Mouse (Mus musculus) urinary bladder, adult 2 months (tissue): ENCODE results near the gene Ap5z1. TPM values are rescaled to one million over a fixed set of nuclear protein-coding genes. Genes with fewer than 3 reads are reported as not detected.

ENCODE experiments used
- DNase-seq: peaks from one replicate; pipeline ENCODE4 v3.0.0; 2022; ENCODE audit warnings: low spot score
- polyA plus RNA-seq: library from polyadenylated mRNA; depleted of rRNA; stranded (reverse); fragments of >200 nt; gene quantifications from 2 replicates; pipeline ENCODE4 v1.2.3, GENCODE M21; 2012; rRNA removed

The Ap5z1 gene
- 17.1 and 18.6 TPM in 2 replicates for polyA plus RNA-seq

GRCm38 (mm10) chr5:142463461-142464454 lies at the start of gene Ap5z1:
Gene Ap5z1, plus strand, starts transcription at chr5:142463944.
- peak; percentile 76 for DNase-seq

- DNase-seq = no peak
These were observed 48.3 kb upstream of the Ap5z1 start for GRCm38 (mm10) chr5:142415401-142415800.

GRCm38 (mm10) chr5:142416070-142416775 lies 47.5 kb upstream of the Ap5z1 start:
- DNase-seq = no peak

GRCm38 (mm10) chr5:142417104-142417503 lies 46.6 kb upstream of the Ap5z1 start:
- no peak for DNase-seq

- DNase-seq = no peak
These were observed 45.9 kb upstream of the Ap5z1 start for GRCm38 (mm10) chr5:142417876-142418275.

GRCm38 (mm10) chr5:142418419-142418818 lies 45.3 kb upstream of the Ap5z1 start:
- DNase-seq = no peak

- DNase-seq = no peak
These were observed 43.4 kb upstream of the Ap5z1 start for GRCm38 (mm10) chr5:142420317-142420716.

GRCm38 (mm10) chr5:142420920-142421319 lies 42.8 kb upstream of the Ap5z1 start:
- DNase-seq = no peak

GRCm38 (mm10) chr5:142421886-142422285 lies 41.9 kb upstream of the Ap5z1 start:
- no peak for DNase-seq

GRCm38 (mm10) chr5:142423141-142423540 lies 40.6 kb upstream of the Ap5z1 start:
- DNase-seq = no peak

GRCm38 (mm10) chr5:142423701-142424100 lies 40.0 kb upstream of the Ap5z1 start:
- no peak for DNase-seq

GRCm38 (mm10) chr5:142424627-142425349 lies 39.0 kb upstream of the Ap5z1 start:
- DNase-seq = peak; percentile 51

- DNase-seq = no peak
These were observed 37.3 kb upstream of the Ap5z1 start for GRCm38 (mm10) chr5:142426476-142426875.

GRCm38 (mm10) chr5:142427876-142428275 lies 35.9 kb upstream of the Ap5z1 start:
- DNase-seq = no peak

- no peak for DNase-seq
These were observed 35.1 kb upstream of the Ap5z1 start for GRCm38 (mm10) chr5:142428691-142429090.

GRCm38 (mm10) chr5:142431029-142431428 lies 32.7 kb upstream of the Ap5z1 start:
- no peak for DNase-seq

GRCm38 (mm10) chr5:142431811-142432434 lies 31.8 kb upstream of the Ap5z1 start:
- DNase-seq = no peak

- DNase-seq = no peak
These were observed 31.0 kb upstream of the Ap5z1 start for GRCm38 (mm10) chr5:142432695-142433094.

- no peak for DNase-seq
These were observed 29.7 kb upstream of the Ap5z1 start for GRCm38 (mm10) chr5:142434052-142434451.

GRCm38 (mm10) chr5:142435736-142436135 lies 28.0 kb upstream of the Ap5z1 start:
- no peak for DNase-seq

- no peak for DNase-seq
These were observed 25.3 kb upstream of the Ap5z1 start for GRCm38 (mm10) chr5:142438380-142438938.
